ENCODE assay signal across 9 mouse cellular contexts in the genomic region with DNA sequence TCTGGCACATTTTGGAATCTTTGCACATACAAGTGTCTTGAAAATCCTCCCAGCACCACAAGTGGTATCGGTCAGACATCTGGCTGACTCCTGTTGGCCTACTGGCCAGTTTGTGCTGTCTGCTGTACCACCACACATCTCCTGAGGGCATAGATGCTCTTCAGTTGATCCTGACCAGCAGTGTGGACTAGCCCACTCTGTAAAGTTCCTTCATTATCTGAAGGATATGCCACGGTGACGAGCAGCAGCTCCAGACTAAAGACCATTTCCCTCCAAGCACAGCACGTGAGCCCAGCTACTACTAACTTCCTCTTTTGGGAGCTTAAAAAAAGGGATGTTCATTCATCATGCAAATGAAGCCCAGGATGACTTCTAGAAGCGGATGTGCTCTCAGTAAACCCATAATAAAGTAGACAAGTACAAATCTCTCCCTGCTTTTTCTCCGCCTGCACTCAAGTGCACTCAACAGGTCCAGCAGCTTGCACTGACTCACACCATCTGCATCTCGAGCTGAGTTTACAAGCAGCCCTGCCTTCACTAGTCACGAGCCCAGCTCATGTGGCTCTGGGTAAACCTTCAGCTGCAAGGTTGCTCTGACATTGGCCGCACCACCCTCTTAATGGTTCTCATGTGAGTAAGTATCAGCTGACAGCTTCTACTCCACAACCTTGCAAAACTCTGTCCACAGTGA. TPM values are rescaled to one million over a fixed set of nuclear protein-coding genes. Genes with fewer than 3 reads are reported as not detected.
DNase-seq lines count a peak whose midpoint lies in the region; ATAC-seq and TF ChIP-seq lines count a peak whose summit lies in the region.
"Had no signal": no experiment of that assay in that cellular context is flagged by ENCODE, and none has a peak within 500 bp of the region (broad histone marks: within the 10 kb centered on the region; RNA-seq: fewer than 3 reads in every experiment).

No protein-coding gene starts in this region.

- TF ChIP-seq POLR2A in thymus, adult 2 months (IDR thresholded peaks at IDR 0.05; ENCODE audit: control insufficient read depth, extremely low read depth, insufficient read depth, low read length, poor library complexity), result no peak

- 28% methylated on average over 9 of the region's 9 CpGs for WGBS in stomach, embryonic 14.5 days
- WGBS in thymus, adult 2 months, result 14% methylated on average over 9 of the region's 9 CpGs

- DNase-seq in left cerebral cortex, adult 11 months (ENCODE audit: low spot score), result peak; percentile 53
- DNase-seq in left cerebral cortex, postnatal 4 days, result no peak
- DNase-seq in frontal cortex, adult 2 months (ENCODE audit: extremely low spot score in 1 of 2, low spot score in 1 of 2), result peak; percentile 51 to 78
- DNase-seq in kidney, adult 9 months, result peak; percentile 86
- DNase-seq in lung, adult 18-20 months, result peak; percentile 83 to 89
- DNase-seq in cerebellum, adult 9-10 months, result no peak
- no peak for DNase-seq in thymus, adult 2 months

- H3K4me1 ChIP-seq in stomach, embryonic 14.5 days (ENCODE audit: control insufficient read depth, insufficient read depth, low read length), result peaks cover 18% of the 10 kb centered on the region
- no peaks in the 10 kb centered on the region for H3K4me1 ChIP-seq in thymus, adult 2 months (replicated peaks; ENCODE audit: control insufficient read depth, insufficient read depth, low read length)

- H3K27ac ChIP-seq in stomach, embryonic 14.5 days (ENCODE audit: low read length), result no peak overlapping the region
- H3K27ac ChIP-seq in thymus, adult 2 months (ENCODE audit: control insufficient read depth, insufficient read depth, low read length), result no peak overlapping the region
- H3K27ac ChIP-seq: limb, embryonic 12.5 days had no signal

- H3K9ac ChIP-seq in stomach, embryonic 14.5 days (replicated peaks; ENCODE audit: low read depth, low read length), result no peak overlapping the region
- H3K9ac ChIP-seq: limb, embryonic 12.5 days had no signal

- H3K4me2 ChIP-seq in stomach, embryonic 14.5 days (replicated peaks; ENCODE audit: low read depth, low read length), result no peak overlapping the region
- H3K4me2 ChIP-seq: limb, embryonic 12.5 days had no signal

- no peaks in the 10 kb centered on the region for H3K9me3 ChIP-seq in stomach, embryonic 14.5 days (ENCODE audit: control insufficient read depth, low read depth, low read length)
- H3K9me3 ChIP-seq: limb, embryonic 12.5 days had no signal

- no peak for TF ChIP-seq CTCF in thymus, adult 2 months (IDR thresholded peaks at IDR 0.05; ENCODE audit: borderline replicate concordance, control insufficient read depth, extremely low read depth, insufficient read depth, low read length, poor library complexity)

- H3K4me3 ChIP-seq in stomach, embryonic 14.5 days (ENCODE audit: low read depth, low read length), result no peak overlapping the region
- no peak overlapping the region for H3K4me3 ChIP-seq in thymus, adult 2 months (ENCODE audit: control insufficient read depth, insufficient read depth, low read length)
- H3K4me3 ChIP-seq: limb, embryonic 12.5 days had no signal

- no peaks in the 10 kb centered on the region for H3K36me3 ChIP-seq in stomach, embryonic 14.5 days (ENCODE audit: control insufficient read depth, insufficient read depth, low read length)
- no peaks in the 10 kb centered on the region for H3K36me3 ChIP-seq in thymus, adult 2 months (ENCODE audit: control insufficient read depth, insufficient read depth, low read length)
- H3K36me3 ChIP-seq: limb, embryonic 12.5 days had no signal

- intact Hi-C loops in left cerebral cortex, postnatal 4 days (cut with DNase I), result no loop called here

- H3K27me3 ChIP-seq in stomach, embryonic 14.5 days (ENCODE audit: control insufficient read depth, insufficient read depth, low read length), result no peaks in the 10 kb centered on the region
- H3K27me3 ChIP-seq in thymus, adult 2 months (ENCODE audit: control insufficient read depth, insufficient read depth, low read length), result no peaks in the 10 kb centered on the region
- H3K27me3 ChIP-seq: limb, embryonic 12.5 days had no signal

- ATAC-seq in stomach, embryonic 14.5 days (ENCODE audit: insufficient number of reproducible peaks, insufficient read depth, low FRiP score, low read depth), result peak; percentile 64; the same call in 1 of the 2 replicates

RNA-seq across cellular contexts. Expression of gene Fnip2, which starts 35.9 kb away (rescaled TPM):
- 10 to 100 TPM; 42.9 to 46.9 TPM for total RNA-seq in left cerebral cortex, postnatal 4 days (2021)
- 8.8 and 10.2 TPM in 2 replicates for polyA plus RNA-seq in frontal cortex, adult 2 months (2012; rRNA removed)
- polyA plus RNA-seq in stomach, embryonic 14.5 days (2014; fragmentation: Nextera tagmentation; extraction: Ambion mirVana), result 5.9 and 7.4 TPM in 2 replicates
- 2.3 and 2.7 TPM in 2 replicates for polyA plus RNA-seq in thymus, adult 2 months (2012; rRNA removed)

RNA-seq across cellular contexts. Expression of gene Ppid, which starts 59.4 kb away (rescaled TPM):
- 10 to 100 TPM; 75.0 to 78.1 TPM for total RNA-seq in left cerebral cortex, postnatal 4 days (2021)
- 86.2 and 91.4 TPM in 2 replicates for polyA plus RNA-seq in frontal cortex, adult 2 months (2012; rRNA removed)
- 161 and 162 TPM in 2 replicates for polyA plus RNA-seq in stomach, embryonic 14.5 days (2014; fragmentation: Nextera tagmentation; extraction: Ambion mirVana)
- 14.5 and 15.6 TPM in 2 replicates for polyA plus RNA-seq in thymus, adult 2 months (2012; rRNA removed)

Comparison
In these comparisons a context has a peak if more than half of its experiments do, and no peak if none do; other contexts are left out.
1. DNase-seq: peak in left cerebral cortex, adult 11 months (single experiment), frontal cortex, adult 2 months (2 of 2), kidney, adult 9 months (single experiment) and lung, adult 18-20 months (2 of 2); none in left cerebral cortex, postnatal 4 days (single experiment), cerebellum, adult 9-10 months (single experiment) and thymus, adult 2 months (single experiment).